Mouse (Mus musculus) liver, postnatal 0 days (tissue): Measurements from ENCODE around the gene Ctse.

Source experiments
- CTCF ChIP-seq: sonication (generic); IDR thresholded peaks from 2 replicates; pipeline ENCODE4 v1.5.1; 2016; ENCODE audit warnings: antibody characterized with exemption, low read depth
- EP300 ChIP-seq: IDR thresholded peaks from 2 replicates; pipeline ENCODE4 v1.6.1; 2016; ENCODE audit warnings: antibody characterized with exemption, low read depth, mild to moderate bottlenecking

GRCm38 (mm10) chr1:131696325-131696724 is 58.2 kb downstream of the Ctse start:
- TF ChIP-seq CTCF (no peak), EP300 (no peak)
